Mouse (Mus musculus) small intestine, adult 2 months (tissue): ENCODE data around the gene Mier2.

Experiments
- CTCF ChIP-seq: fragments of 200-500 bp; IDR thresholded peaks from 2 replicates; pipeline ENCODE4 v1.5.1; 2012; ENCODE audit warnings: low read depth, mild to moderate bottlenecking, control low read depth, inconsistent platforms, low read length, moderate library complexity, mixed read lengths; ENCODE audit not compliant: insufficient replicate concordance, insufficient read length; ENCODE audit errors: extremely low read depth
- POLR2A ChIP-seq: fragments of 200-500 bp; IDR thresholded peaks from 2 replicates; pipeline ENCODE4 v1.6.1; 2012; ENCODE audit warnings: low read depth, mild to moderate bottlenecking, control low read depth, inconsistent platforms, low read length, moderate library complexity

- TF ChIP-seq CTCF (no peak), POLR2A (no peak)
These were observed 4.6 kb downstream of the Mier2 start for GRCm38 (mm10) chr10:79550366-79550765.
